In the genomic region with DNA sequence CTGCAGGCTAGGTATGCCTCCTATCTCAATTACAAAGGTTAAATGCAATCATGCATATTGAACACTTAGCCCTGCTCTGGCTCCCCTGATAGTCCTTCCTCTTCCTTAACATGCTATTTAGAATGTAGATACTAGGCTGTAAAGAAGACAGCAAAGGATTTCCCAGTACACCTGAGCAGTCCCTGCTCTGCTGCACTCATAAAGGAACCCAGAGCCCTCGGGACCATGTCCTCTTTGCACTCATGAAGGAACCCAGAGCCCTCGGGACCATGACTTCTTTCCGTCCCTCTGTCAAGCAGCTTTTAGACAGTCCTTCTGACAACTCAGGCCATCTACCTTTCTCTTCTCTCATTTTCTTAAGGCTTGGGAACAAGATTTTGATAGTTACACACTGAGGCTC, we compare ENCODE assay signal across 37 mouse cellular contexts. TPM values are rescaled to one million over a fixed set of nuclear protein-coding genes. Genes with fewer than 3 reads are reported as not detected.
"Had no signal": no experiment of that assay in that cellular context is flagged by ENCODE, and none has a peak within 500 bp of the region (broad histone marks: within the 10 kb centered on the region; RNA-seq: fewer than 3 reads in every experiment).

No protein-coding gene starts in this region.

- H3K9ac ChIP-seq: heart, embryonic 13.5 days; heart, embryonic 15.5 days; hindbrain, embryonic 13.5 days; hindbrain, embryonic 15.5 days; kidney, embryonic 15.5 days; limb, embryonic 13.5 days; limb, embryonic 15.5 days had no signal

- DNase-seq: gastrocnemius, postnatal 14 days; gastrocnemius, postnatal 36 days; heart, adult 11 months; heart, adult 2 months; heart, postnatal 14 days; heart, postnatal 36 days; kidney, adult 18-20 months; kidney, adult 8-10 months; kidney, postnatal 14 days; kidney, postnatal 36 days; layer of hippocampus, adult 9-11 months; layer of hippocampus, postnatal 36 days; left cerebral cortex, postnatal 4 days had no signal

- H3K9me3 ChIP-seq: heart, embryonic 13.5 days; heart, embryonic 15.5 days; hindbrain, embryonic 13.5 days; hindbrain, embryonic 15.5 days; kidney, embryonic 15.5 days; limb, embryonic 13.5 days; limb, embryonic 15.5 days had no signal

- ATAC-seq: hindbrain, postnatal 0 days; intestine, postnatal 0 days had no signal

- H3K4me3 ChIP-seq: heart, adult 2 months; heart, embryonic 13.5 days; heart, embryonic 15.5 days; hindbrain, embryonic 13.5 days; hindbrain, embryonic 15.5 days; kidney, embryonic 15.5 days; limb, embryonic 13.5 days; limb, embryonic 15.5 days had no signal

- H3K4me2 ChIP-seq: heart, embryonic 11.5 days; heart, embryonic 13.5 days; heart, embryonic 15.5 days; hindbrain, embryonic 13.5 days; hindbrain, embryonic 15.5 days; kidney, embryonic 15.5 days; limb, embryonic 13.5 days; limb, embryonic 15.5 days had no signal

- H3K27me3 ChIP-seq: heart, embryonic 13.5 days; heart, embryonic 15.5 days; hindbrain, embryonic 13.5 days; hindbrain, embryonic 15.5 days; kidney, embryonic 15.5 days; limb, embryonic 13.5 days; limb, embryonic 15.5 days had no signal

- H3K27ac ChIP-seq: heart, adult 2 months; heart, embryonic 13.5 days; heart, embryonic 15.5 days; hindbrain, embryonic 13.5 days; hindbrain, embryonic 15.5 days; hindbrain, postnatal 0 days; kidney, embryonic 15.5 days; kidney, postnatal 0 days; limb, embryonic 13.5 days; limb, embryonic 15.5 days had no signal

RNA-seq across cellular contexts. Expression of a gene that starts 22.5 kb away (rescaled TPM):
- total RNA-seq: gastrocnemius, adult 8-10 months; gastrocnemius, postnatal 36 days; heart, adult 2 months; heart, postnatal 14 days; heart, postnatal 36 days; hematopoietic stem cell, adult 5-6 weeks; hindbrain, postnatal 0 days; layer of hippocampus, adult 18-20 months; layer of hippocampus, adult 8-10 months; layer of hippocampus, postnatal 14 days; layer of hippocampus, postnatal 36 days; left cerebral cortex, adult 18-20 months; left cerebral cortex, adult 8-10 months; left cerebral cortex, postnatal 25 days; left cerebral cortex, postnatal 4 days; liver, adult 2 months had no signal
- polyA plus RNA-seq: heart, embryonic 11.5 days; heart, embryonic 13.5 days; heart, postnatal 0 days; hindbrain, embryonic 11.5 days; hindbrain, embryonic 13.5 days; hindbrain, embryonic 15.5 days; hindbrain, postnatal 0 days; intestine, embryonic 14.5 days; intestine, postnatal 0 days; kidney, embryonic 15.5 days; large intestine, adult 2 months; liver, adult 2 months had no signal
